Mouse (Mus musculus) gastrocnemius, postnatal 10 days (tissue): Measurements from ENCODE around the gene Arsa. TPM values are rescaled to one million over a fixed set of nuclear protein-coding genes. Genes with fewer than 3 reads are reported as not detected.

Experiments
- DNase-seq: peaks from one replicate; pipeline ENCODE4 v3.0.0; 2021; ENCODE audit warnings: mixed read lengths
- total RNA-seq, 2 experiments: library from RNA; stranded (reverse); gene quantifications; 2 replicates each; pipeline ENCODE4 v1.2.3; 2021

The Arsa gene
- total RNA-seq, 2 experiments from 2014 or later = 6.5 to 11.0 TPM

- no peak for DNase-seq
Measured at GRCm38 (mm10) chr15:89494970-89495369, 17.7 kb upstream of the Arsa start.

GRCm38 (mm10) chr15:89488611-89489117 is 11.4 kb upstream of the Arsa start:
- no peak for DNase-seq

GRCm38 (mm10) chr15:89488182-89488581 is 11.0 kb upstream of the Arsa start:
- no peak for DNase-seq

- DNase-seq = no peak
Measured at GRCm38 (mm10) chr15:89480584-89480983, 3.4 kb upstream of the Arsa start.

- no peak for DNase-seq
Measured at GRCm38 (mm10) chr15:89478622-89479021, 1.4 kb upstream of the Arsa start.

GRCm38 (mm10) chr15:89477806-89478205 is 581 bp upstream of the Arsa start:
- no peak for DNase-seq

- DNase-seq = no peak
Measured at GRCm38 (mm10) chr15:89476475-89476815, 780 bp downstream of the Arsa start.

- DNase-seq = peak; percentile 92
Measured at GRCm38 (mm10) chr15:89475611-89476474, 1.4 kb downstream of the Arsa start.

- no peak for DNase-seq
Measured at GRCm38 (mm10) chr15:89475293-89475600, 2.0 kb downstream of the Arsa start.

- no peak for DNase-seq
Measured at GRCm38 (mm10) chr15:89474596-89475292, 2.5 kb downstream of the Arsa start.

GRCm38 (mm10) chr15:89473921-89474320 is 3.3 kb downstream of the Arsa start:
- DNase-seq = no peak

- DNase-seq = no peak
Measured at GRCm38 (mm10) chr15:89473370-89473769, 3.9 kb downstream of the Arsa start.

- DNase-seq = no peak
Measured at GRCm38 (mm10) chr15:89471476-89471875, 5.7 kb downstream of the Arsa start.

GRCm38 (mm10) chr15:89468577-89468976 is 8.6 kb downstream of the Arsa start:
- no peak for DNase-seq

- DNase-seq = no peak
Measured at GRCm38 (mm10) chr15:89465052-89465451, 12.2 kb downstream of the Arsa start.

GRCm38 (mm10) chr15:89463334-89464235 is 13.6 kb downstream of the Arsa start:
- no peak for DNase-seq

- DNase-seq = no peak
Measured at GRCm38 (mm10) chr15:89462176-89462575, 15.0 kb downstream of the Arsa start.

- DNase-seq = no peak
Measured at GRCm38 (mm10) chr15:89461321-89461720, 15.9 kb downstream of the Arsa start.

- DNase-seq = no peak
Measured at GRCm38 (mm10) chr15:89460298-89460697, 16.9 kb downstream of the Arsa start.

- DNase-seq = no peak
Measured at GRCm38 (mm10) chr15:89459821-89460220, 17.4 kb downstream of the Arsa start.

- DNase-seq = no peak
Measured at GRCm38 (mm10) chr15:89458942-89459341, 18.3 kb downstream of the Arsa start.

GRCm38 (mm10) chr15:89455642-89456041 is 21.6 kb downstream of the Arsa start:
- DNase-seq = no peak

GRCm38 (mm10) chr15:89454857-89455256 is 22.4 kb downstream of the Arsa start:
- no peak for DNase-seq
